Mouse (Mus musculus) MEL (cell line): ENCODE results near the gene Stab1. TPM values are rescaled to one million over a fixed set of nuclear protein-coding genes. Genes with fewer than 3 reads are reported as not detected.

Experiments
- DNase-seq: peaks from one replicate; pipeline ENCODE4 v3.0.0; 2011; ENCODE audit warnings: low read depth, low spot score
- H3K27ac ChIP-seq: 2 replicates; pipeline ENCODE4 v1.5.1; 2012; ENCODE audit warnings: low read depth, mild to moderate bottlenecking, control low read depth, low read length, moderate library complexity; ENCODE audit not compliant: control insufficient read depth
- H3K27me3 ChIP-seq, 2 experiments: fragments of 150-350 bp in 1 of 2; sonication (generic) in 1 of 2; 2 replicates each; pipeline ENCODE4 v1.6.1; 2012; ENCODE audit warnings: low read length in 2 of 2, mild to moderate bottlenecking in 2 of 2, improper control_type of control experiment in 1 of 2, moderate library complexity in 1 of 2; ENCODE audit not compliant: insufficient read depth in 2 of 2, control insufficient read depth in 1 of 2
- H3K36me3 ChIP-seq, 2 experiments: 2 replicates each; pipeline ENCODE4 v1.6.1; 2012 to 2014; ENCODE audit warnings: low read length in 2 of 2, improper control_type of control experiment in 1 of 2, inconsistent platforms in 1 of 2, mild to moderate bottlenecking in 1 of 2; ENCODE audit not compliant: insufficient read depth in 2 of 2, control insufficient read depth in 1 of 2
- H3K4me1 ChIP-seq, 2 experiments: fragments of 150-350 bp in 1 of 2; sonication (generic) in 1 of 2; 2 replicates each; pipeline ENCODE4 v1.6.1; 2012; ENCODE audit warnings: low read length in 2 of 2, improper control_type of control experiment in 1 of 2, mild to moderate bottlenecking in 1 of 2; ENCODE audit not compliant: insufficient read depth in 2 of 2, control insufficient read depth in 1 of 2
- H3K4me3 ChIP-seq, 2 experiments: fragments of 150-350 bp in 1 of 2; sonication (generic) in 1 of 2; 2 replicates each; pipeline ENCODE4 v1.5.1; 2012; ENCODE audit warnings: low read depth in 2 of 2, low read length in 2 of 2, mild to moderate bottlenecking in 2 of 2, moderate library complexity in 2 of 2, control low read depth in 1 of 2, improper control_type of control experiment in 1 of 2; ENCODE audit not compliant: control insufficient read depth in 1 of 2, insufficient read depth in 1 of 2
- H3K79me2 ChIP-seq: 2 replicates; pipeline ENCODE4 v1.6.1; 2012; ENCODE audit warnings: mild to moderate bottlenecking, low read length, moderate library complexity; ENCODE audit not compliant: control insufficient read depth, poor library complexity, insufficient read depth
- H3K9ac ChIP-seq: 2 replicates; pipeline ENCODE4 v1.6.1; 2012; ENCODE audit warnings: low read depth, mild to moderate bottlenecking, control low read depth, low read length, moderate library complexity; ENCODE audit not compliant: control insufficient read depth, poor library complexity, severe bottlenecking
- H3K9me3 ChIP-seq: fragments of 150-350 bp; sonication (generic); replicated peaks from 2 replicates; pipeline ENCODE4 v1.6.1; 2012; ENCODE audit warnings: mild to moderate bottlenecking, low read length, improper control_type of control experiment, moderate library complexity; ENCODE audit not compliant: insufficient read depth
- BHLHE40 ChIP-seq: IDR thresholded peaks from 2 replicates; pipeline ENCODE4 v1.6.1; 2012; ENCODE audit warnings: low read depth, mild to moderate bottlenecking, inconsistent platforms, low read length, improper control_type of control experiment, borderline replicate concordance
- CHD1 ChIP-seq: IDR thresholded peaks from 2 replicates; pipeline ENCODE4 v1.6.1; 2012; ENCODE audit warnings: low read depth, mild to moderate bottlenecking, inconsistent platforms, low read length, improper control_type of control experiment
- CHD2 ChIP-seq: IDR thresholded peaks from 2 replicates; pipeline ENCODE4 v1.6.1; 2011; ENCODE audit warnings: low read length, improper control_type of control experiment
- CTCF ChIP-seq, 3 experiments: IDR thresholded peaks in 2 of 3; conservative IDR thresholded peaks in 1 of 3; 2 replicates each; pipeline ENCODE4 v1.5.1; 2011 to 2012; ENCODE audit warnings: low read length in 3 of 3, low read depth in 2 of 3, mild to moderate bottlenecking in 2 of 3, improper control_type of control experiment in 1 of 3, inconsistent platforms in 1 of 3, mixed read lengths in 1 of 3, moderate library complexity in 1 of 3; ENCODE audit not compliant: control insufficient read depth in 1 of 3, insufficient read depth in 1 of 3, poor library complexity in 1 of 3, severe bottlenecking in 1 of 3
- EP300 ChIP-seq, 2 experiments: IDR thresholded peaks; 2 replicates each; pipeline ENCODE4 v1.6.1; 2011; ENCODE audit warnings: improper control_type of control experiment in 2 of 2, low read length in 2 of 2, low read depth in 1 of 2, mild to moderate bottlenecking in 1 of 2
- JUND ChIP-seq: IDR thresholded peaks from 2 replicates; pipeline ENCODE4 v1.6.1; 2011; ENCODE audit warnings: low read depth, mild to moderate bottlenecking, improper control_type of control experiment, low read length
- KAT2A ChIP-seq: conservative IDR thresholded peaks from 2 replicates; pipeline ENCODE4 v1.6.1; 2012; ENCODE audit warnings: low read depth, low read length, improper control_type of control experiment, inconsistent platforms
- MAFK ChIP-seq: IDR thresholded peaks from 2 replicates; pipeline ENCODE4 v1.6.1; 2011; ENCODE audit warnings: low read depth, mild to moderate bottlenecking, low read length, improper control_type of control experiment, borderline replicate concordance
- MAX ChIP-seq: IDR thresholded peaks from 2 replicates; pipeline ENCODE4 v1.6.1; 2011; ENCODE audit warnings: low read length, improper control_type of control experiment
- MEF2A ChIP-seq: IDR thresholded peaks from 2 replicates; pipeline ENCODE4 v1.6.1; 2014; ENCODE audit warnings: low read depth, mild to moderate bottlenecking, inconsistent platforms, low read length, improper control_type of control experiment; ENCODE audit not compliant: poor library complexity, insufficient replicate concordance, severe bottlenecking; ENCODE audit errors: extremely low read depth
- MYB ChIP-seq: IDR thresholded peaks from 2 replicates; pipeline ENCODE4 v1.6.1; 2011; ENCODE audit warnings: mild to moderate bottlenecking, low read depth, low read length, improper control_type of control experiment
- MYC ChIP-seq: IDR thresholded peaks from 2 replicates; pipeline ENCODE4 v1.6.1; 2011; ENCODE audit warnings: low read depth, mild to moderate bottlenecking, low read length, improper control_type of control experiment, moderate library complexity
- NELFE ChIP-seq: IDR thresholded peaks from 2 replicates; pipeline ENCODE4 v1.6.1; 2011; ENCODE audit warnings: low read depth, low read length, improper control_type of control experiment
- NRF1 ChIP-seq: IDR thresholded peaks from 2 replicates; pipeline ENCODE4 v1.6.1; 2014; ENCODE audit warnings: low read depth, mild to moderate bottlenecking, inconsistent platforms, low read length, improper control_type of control experiment, moderate library complexity; ENCODE audit not compliant: poor library complexity, insufficient read depth, severe bottlenecking
- POLR2A ChIP-seq, 2 experiments: IDR thresholded peaks; 2 replicates each; pipeline ENCODE4 v1.6.1; 2011 to 2012; ENCODE audit warnings: low read length in 2 of 2, mild to moderate bottlenecking in 2 of 2, control low read depth in 1 of 2, improper control_type of control experiment in 1 of 2, low read depth in 1 of 2, moderate library complexity in 1 of 2; ENCODE audit not compliant: control insufficient read depth in 1 of 2, insufficient read depth in 1 of 2, poor library complexity in 1 of 2
- POLR2AphosphoS2 ChIP-seq: IDR thresholded peaks from 2 replicates; pipeline ENCODE4 v1.6.1; 2011; ENCODE audit warnings: low read length, improper control_type of control experiment
- RCOR1 ChIP-seq: IDR thresholded peaks from 2 replicates; pipeline ENCODE4 v1.6.1; 2012; ENCODE audit warnings: low read depth, mild to moderate bottlenecking, inconsistent platforms, low read length, improper control_type of control experiment
- SIN3A ChIP-seq: IDR thresholded peaks from 2 replicates; pipeline ENCODE4 v1.6.1; 2012; ENCODE audit warnings: low read length, improper control_type of control experiment, inconsistent platforms
- TAL1 ChIP-seq: IDR thresholded peaks from 2 replicates; pipeline ENCODE4 v1.6.1; 2012; ENCODE audit warnings: mild to moderate bottlenecking, inconsistent platforms, low read length, moderate library complexity, mixed read lengths
- TBP ChIP-seq: IDR thresholded peaks from 2 replicates; pipeline ENCODE4 v1.8.0; 2011; ENCODE audit warnings: low read depth, low read length, improper control_type of control experiment
- UBTF ChIP-seq: IDR thresholded peaks from 2 replicates; pipeline ENCODE4 v1.6.1; 2012; ENCODE audit warnings: low read depth, mild to moderate bottlenecking, inconsistent platforms, low read length, improper control_type of control experiment, moderate library complexity, borderline replicate concordance; ENCODE audit not compliant: insufficient read depth
- USF2 ChIP-seq, 2 experiments: IDR thresholded peaks; 2 replicates each; pipeline ENCODE4 v1.6.1; 2011 to 2012; ENCODE audit warnings: improper control_type of control experiment in 2 of 2, low read length in 2 of 2, borderline replicate concordance in 1 of 2, inconsistent platforms in 1 of 2, low read depth in 1 of 2, mild to moderate bottlenecking in 1 of 2; ENCODE audit not compliant: insufficient read depth in 1 of 2
- ZNF384 ChIP-seq: IDR thresholded peaks from 2 replicates; pipeline ENCODE4 v1.6.1; 2012; ENCODE audit warnings: low read depth, mild to moderate bottlenecking, inconsistent platforms, low read length, improper control_type of control experiment
- polyA plus RNA-seq, 2 experiments: library from polyadenylated mRNA; stranded (reverse) in 1 of 2; unstranded in 1 of 2; fragments of >175 nt in 1 of 2; fragments of >200 nt in 1 of 2; gene quantifications; 2 replicates each; pipeline versions ENCODE4 v1.2.1 to v1.2.4; 2012; ENCODE audit warnings: low replicate concordance in 2 of 2, low read depth in 1 of 2; ENCODE audit not compliant: insufficient read length in 2 of 2, insufficient read depth in 1 of 2, missing spikeins in 1 of 2
- total RNA-seq: library from RNA; depleted of rRNA; stranded (reverse); fragments of 300-350 nt; gene quantifications from 2 replicates; pipeline ENCODE4 v1.2.3, GENCODE M21; 2012

Gene Stab1
- total and polyA plus RNA-seq, 3 experiments: 0.15 to 0.40 TPM; not detected in 1

- peaks cover 0 to 13% of the 10 kb centered on the region in 2 experiments; a peak in 2 of 4 replicates for H3K4me1 ChIP-seq
- no peaks in the 10 kb centered on the region for H3K9me3 ChIP-seq
- H3K4me3 ChIP-seq: no peak overlapping the region
- H3K27ac ChIP-seq: no peak overlapping the region
- no peak for DNase-seq
- H3K27me3 ChIP-seq: no peaks in the 10 kb centered on the region
- peaks cover 0 to 5% of the 10 kb centered on the region in 2 experiments; a peak in 3 of 4 replicates for H3K36me3 ChIP-seq
- H3K9ac ChIP-seq: no peak overlapping the region
- peaks cover 10% of the 10 kb centered on the region for H3K79me2 ChIP-seq
- TF ChIP-seq TAL1: no peak
- TF ChIP-seq POLR2AphosphoS2: no peak
- TF ChIP-seq MAFK: no peak
- TF ChIP-seq USF2 (IDR thresholded peaks at IDR 0.05; ENCODE audit: borderline replicate concordance in 1 of 2, insufficient read depth in 1 of 2, low read depth in 1 of 2, low read length in 2 of 2): no peak
- TF ChIP-seq MAX: no peak
- TF ChIP-seq SIN3A: no peak
- no peak for TF ChIP-seq ZNF384
- no peak for TF ChIP-seq RCOR1
- no peak for TF ChIP-seq MEF2A
Observed at GRCm38 (mm10) chr14:31135495-31136410, 32.7 kb downstream of the Stab1 start.

- TF ChIP-seq MYB (no peak), JUND (no peak), CHD2 (no peak), NRF1 (no peak), KAT2A (no peak), POLR2A (IDR thresholded peaks at IDR 0.05; ENCODE audit: control insufficient read depth in 1 of 2, insufficient read depth in 1 of 2, low read depth in 1 of 2, low read length in 2 of 2, poor library complexity in 1 of 2) (no peak), EP300 (IDR thresholded peaks at IDR 0.05; ENCODE audit: low read depth in 1 of 2, low read length in 2 of 2) (no peak), NELFE (no peak), MYC (no peak), POLR2AphosphoS2 (no peak), RCOR1 (no peak), BHLHE40 (no peak), CTCF (IDR thresholded peaks at IDR 0.05 in 2 of 3, conservative IDR thresholded peaks at IDR 0.05 in 1 of 3; ENCODE audit: control insufficient read depth in 1 of 3, insufficient read depth in 1 of 3, low read depth in 2 of 3, low read length in 3 of 3, poor library complexity in 1 of 3, severe bottlenecking in 1 of 3) (no peak), CHD1 (no peak), UBTF (no peak), TBP (no peak)
- Histone ChIP-seq H3K4me3 (no peak overlapping the region), H3K4me1 (peaks cover 3 to 21% of the 10 kb centered on the region in 2 experiments; a peak in 3 of 4 replicates), H3K9me3 (no peaks in the 10 kb centered on the region), H3K9ac (no peak overlapping the region), H3K27me3 (no peaks in the 10 kb centered on the region), H3K36me3 (peaks cover 0 to 5% of the 10 kb centered on the region in 2 experiments; a peak in 3 of 4 replicates), H3K27ac (no peak overlapping the region), H3K79me2 (peaks cover 10% of the 10 kb centered on the region)
- DNase-seq: no peak
Observed at GRCm38 (mm10) chr14:31134015-31135000, 34.1 kb downstream of the Stab1 start.
